13 mouse cellular contexts compared by ENCODE assay signal in the genomic region with DNA sequence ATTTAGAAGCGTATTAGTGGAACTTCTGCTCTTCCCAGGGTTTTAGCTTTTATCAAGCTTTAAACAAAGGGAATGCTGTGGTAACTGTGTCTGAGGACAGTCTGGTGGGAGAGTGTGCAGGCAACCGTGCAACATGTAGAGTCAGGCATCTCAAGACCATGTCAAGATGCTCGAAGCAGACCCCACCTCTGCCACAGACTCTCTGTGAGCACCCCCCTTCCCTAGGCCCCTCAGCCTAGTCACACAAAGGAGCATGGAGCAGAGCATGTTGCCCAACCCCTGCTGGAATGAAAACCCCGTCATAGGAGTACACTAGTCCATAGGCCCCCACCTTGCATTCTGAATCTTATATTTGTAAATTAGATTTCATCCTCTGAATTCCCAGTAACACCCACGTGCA. TPM values are rescaled to one million over a fixed set of nuclear protein-coding genes. Genes with fewer than 3 reads are reported as not detected.
A peak's percentile ranks its signal among the peaks of the same experiment; 100 is the strongest.
DNase-seq lines count a peak whose midpoint lies in the region; ATAC-seq and TF ChIP-seq lines count a peak whose summit lies in the region.
"Had no signal": no experiment of that assay in that cellular context is flagged by ENCODE, and none has a peak within 500 bp of the region (broad histone marks: within the 10 kb centered on the region; RNA-seq: fewer than 3 reads in every experiment).

No protein-coding gene starts in this region.

- no peaks in the 10 kb centered on the region for H3K36me3 ChIP-seq in kidney, embryonic 15.5 days
- no peaks in the 10 kb centered on the region for H3K36me3 ChIP-seq in spleen, adult 2 months (ENCODE audit: control insufficient read depth, insufficient read depth, low read length)
- no peaks in the 10 kb centered on the region for H3K36me3 ChIP-seq in neural tube, embryonic 15.5 days
- H3K36me3 ChIP-seq: neural tube, embryonic 13.5 days had no signal

- H3K4me1 ChIP-seq in kidney, embryonic 15.5 days: peaks cover 25% of the 10 kb centered on the region
- H3K4me1 ChIP-seq in spleen, adult 2 months (ENCODE audit: control insufficient read depth, insufficient read depth, insufficient read length): no peaks in the 10 kb centered on the region
- 0 out of 2 replicates have a peak, but pooled peaks cover 4% of the 10 kb centered on the region for H3K4me1 ChIP-seq in neural tube, embryonic 15.5 days
- H3K4me1 ChIP-seq: neural tube, embryonic 13.5 days had no signal

- no peak for ATAC-seq in kidney, embryonic 15.5 days (replicated peaks; ENCODE audit: low FRiP score)
- ATAC-seq in neural tube, embryonic 15.5 days (ENCODE audit: low FRiP score): no peak
- ATAC-seq: CD4-positive, CD25-positive, alpha-beta regulatory T cell, adult 4 months had no signal

- H3K9me3 ChIP-seq in kidney, embryonic 15.5 days (replicated peaks): no peaks in the 10 kb centered on the region
- H3K9me3 ChIP-seq in neural tube, embryonic 15.5 days (replicated peaks): no peaks in the 10 kb centered on the region
- H3K9me3 ChIP-seq: megakaryocyte, embryonic 14.5 days; neural tube, embryonic 13.5 days had no signal

- 58% methylated on average over 5 of the region's 5 CpGs for WGBS in kidney, embryonic 15.5 days
- 61% methylated on average over 5 of the region's 5 CpGs for WGBS in spleen, adult 2 months
- WGBS in neural tube, embryonic 15.5 days: 70% methylated on average over 5 of the region's 5 CpGs

- no peak overlapping the region for H3K4me2 ChIP-seq in kidney, embryonic 15.5 days
- no peak overlapping the region for H3K4me2 ChIP-seq in neural tube, embryonic 15.5 days
- H3K4me2 ChIP-seq: neural tube, embryonic 13.5 days had no signal

- H3K9ac ChIP-seq in kidney, embryonic 15.5 days: no peak overlapping the region
- no peak overlapping the region for H3K9ac ChIP-seq in neural tube, embryonic 15.5 days (replicated peaks)
- H3K9ac ChIP-seq: liver, embryonic 14.5 days; neural tube, embryonic 13.5 days had no signal

- TF ChIP-seq CTCF in gastrocnemius, adult 2 months (IDR thresholded peaks at IDR 0.05): no peak
- no peak for TF ChIP-seq CTCF in spleen, adult 2 months (IDR thresholded peaks at IDR 0.05; ENCODE audit: extremely low read depth, insufficient read depth, insufficient read length, insufficient replicate concordance)

- H3K27me3 ChIP-seq in kidney, embryonic 15.5 days: no peaks in the 10 kb centered on the region
- H3K27me3 ChIP-seq in spleen, adult 2 months (ENCODE audit: control insufficient read depth, insufficient read depth, low read length): no peaks in the 10 kb centered on the region
- no peaks in the 10 kb centered on the region for H3K27me3 ChIP-seq in neural tube, embryonic 15.5 days (replicated peaks)
- H3K27me3 ChIP-seq: neural tube, embryonic 13.5 days had no signal

- peak overlapping the region; percentile 69 for H3K27ac ChIP-seq in gastrocnemius, adult 2 months
- H3K27ac ChIP-seq in kidney, embryonic 15.5 days: peak overlapping the region; percentile 84
- peak overlapping the region; percentile 33; the same call in 1 of the 2 replicates for H3K27ac ChIP-seq in spleen, adult 2 months (ENCODE audit: insufficient read depth, low read length)
- H3K27ac ChIP-seq in neural tube, embryonic 15.5 days (replicated peaks): peak overlapping the region; percentile 54; the same call in 1 of the 2 replicates
- H3K27ac ChIP-seq: liver, embryonic 14.5 days; neural tube, embryonic 13.5 days had no signal

- intact Hi-C loops in gastrocnemius, adult 2 months (cut with DNase I): loop anchor here (5.0 kb wide), 1 partner anchor 54 kb away; no protein-coding TSS in a partner anchor
- intact Hi-C loops in gastrocnemius, postnatal 36 days (cut with DNase I): no loop called here

- TF ChIP-seq POLR2A in spleen, adult 2 months (IDR thresholded peaks at IDR 0.05; ENCODE audit: low read depth, low read length): no peak

- peak overlapping the region; percentile 34 for H3K4me3 ChIP-seq in gastrocnemius, adult 2 months
- no peak overlapping the region for H3K4me3 ChIP-seq in kidney, embryonic 15.5 days (replicated peaks)
- no peak overlapping the region for H3K4me3 ChIP-seq in spleen, adult 2 months (ENCODE audit: extremely low read depth, insufficient read depth, insufficient read length)
- no peak overlapping the region for H3K4me3 ChIP-seq in neural tube, embryonic 15.5 days (replicated peaks)
- H3K4me3 ChIP-seq: neural tube, embryonic 13.5 days had no signal

- DNase-seq in gastrocnemius, adult 2 months: no peak
- no peak for DNase-seq in gastrocnemius, postnatal 36 days
- no peak for DNase-seq in kidney, adult 18-20 months
- no peak for DNase-seq in spleen, adult 2 months (ENCODE audit: low read depth in 1 of 2, low spot score in 2 of 2)
- no peak for DNase-seq in spleen, adult 12 weeks (ENCODE audit: low spot score)
- DNase-seq in thymus, postnatal 36 days: no peak
- DNase-seq: right cerebral cortex, postnatal 4 days had no signal

RNA-seq across cellular contexts. Expression of a gene that starts 13.8 kb away (rescaled TPM):
- total RNA-seq in gastrocnemius, adult 2 months (2021): 10 to 100 TPM; 22.3 to 32.2 TPM
- total RNA-seq in gastrocnemius, postnatal 36 days (2021): 10 to 100 TPM; 26.0 to 27.8 TPM
- 7.2 and 7.4 TPM in 2 replicates for polyA plus RNA-seq in kidney, embryonic 15.5 days (2015; fragmentation: Nextera tagmentation; extraction: Ambion mirVana)
- polyA plus RNA-seq in spleen, adult 2 months (2012; rRNA removed): 5.6 and 5.7 TPM in 2 replicates
- 3.1 and 3.5 TPM in 2 replicates for polyA plus RNA-seq in neural tube, embryonic 15.5 days (2015; fragmentation: Nextera tagmentation; extraction: Ambion mirVana)
- polyA plus RNA-seq: CD4-positive, CD25-positive, alpha-beta regulatory T cell, adult 4 months had no signal

Comparison
In these comparisons a context has a peak if more than half of its experiments do, and no peak if none do; other contexts are left out.
1. H3K27ac ChIP-seq: peak in every context shown above with its lines; median percentile 84 in kidney, embryonic 15.5 days; 69 in gastrocnemius, adult 2 months; 54 in neural tube, embryonic 15.5 days; 33 in spleen, adult 2 months.